Mouse (Mus musculus): ENCODE measurements around the gene Nedd9. TPM values are rescaled to one million over a fixed set of nuclear protein-coding genes. Genes with fewer than 3 reads are reported as not detected.

Gene Nedd9
- total and polyA plus RNA-seq, 2 experiments from 2014 or later, result 12.6 to 30.5 TPM

DNA sequence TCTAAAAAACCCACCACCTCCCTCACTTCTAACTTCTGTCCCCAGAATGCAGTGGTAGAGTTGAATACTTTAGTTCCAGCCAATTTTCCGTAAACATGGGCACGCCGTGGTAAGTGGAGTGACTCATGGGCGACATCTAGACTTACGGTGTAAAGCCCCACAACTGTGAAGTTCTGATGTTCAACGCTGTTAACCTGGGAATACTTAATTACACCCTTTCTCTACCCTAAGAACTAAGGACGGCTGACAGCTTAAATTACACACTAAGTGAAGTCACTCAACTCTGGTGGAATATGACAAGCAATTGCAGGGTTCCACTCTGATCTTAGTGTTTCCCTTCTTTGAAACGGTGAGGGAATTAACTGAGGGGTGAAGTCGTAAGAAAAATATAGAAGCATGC, 122.9 kb downstream of the Nedd9 start:
- 76% methylated on average over 9 of the region's 9 CpGs for WGBS
- H3K9ac ChIP-seq, result no peak overlapping the region
- H3K27ac ChIP-seq (ENCODE audit: low read depth, low read length), result no peak overlapping the region
- H3K27me3 ChIP-seq (ENCODE audit: insufficient read depth, low read length), result no peaks in the 10 kb centered on the region
- ATAC-seq (peak; percentile 73; the same call in 1 of the 2 replicates), DNase-seq (no peak)
- peaks cover 4% of the 10 kb centered on the region; the same call in 1 of the 2 replicates for H3K4me1 ChIP-seq (ENCODE audit: insufficient read depth)
- H3K9me3 ChIP-seq (ENCODE audit: low read length), result no peaks in the 10 kb centered on the region
- H3K36me3 ChIP-seq (ENCODE audit: insufficient read depth), result no peaks in the 10 kb centered on the region
- no peak overlapping the region for H3K4me2 ChIP-seq (ENCODE audit: low read depth)
- no peak overlapping the region for H3K4me3 ChIP-seq (ENCODE audit: low read depth, low read length)
- no peak for TF ChIP-seq CTCF (IDR thresholded peaks at IDR 0.05; ENCODE audit: low read depth)

DNA sequence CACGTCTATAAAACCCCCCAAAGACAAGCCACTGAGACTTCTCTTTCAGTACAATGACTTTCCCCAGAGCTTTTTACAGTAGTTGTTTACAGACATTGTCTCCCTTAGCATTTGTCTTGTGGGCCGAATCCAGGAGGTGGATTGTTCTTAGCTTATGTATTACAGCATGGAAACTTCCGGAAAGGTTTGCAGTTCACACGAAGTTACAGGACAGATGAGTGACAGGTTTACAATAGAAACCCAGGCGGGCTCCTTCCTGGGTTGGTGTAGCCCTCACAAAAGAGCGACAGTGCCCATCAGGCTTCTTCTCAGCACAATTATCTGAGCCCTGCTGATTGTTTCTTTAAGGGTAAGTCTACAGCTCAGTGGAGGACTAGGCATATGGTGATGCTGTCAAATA, 124.3 kb downstream of the Nedd9 start:
- H3K27me3 ChIP-seq (ENCODE audit: insufficient read depth, low read length), result no peaks in the 10 kb centered on the region
- H3K27ac ChIP-seq (ENCODE audit: low read depth, low read length), result no peak overlapping the region
- no peak overlapping the region for H3K9ac ChIP-seq
- DNase-seq (no peak), ATAC-seq (no peak)
- TF ChIP-seq CTCF (IDR thresholded peaks at IDR 0.05; ENCODE audit: low read depth), result no peak
- H3K4me2 ChIP-seq (ENCODE audit: low read depth), result no peak overlapping the region
- H3K36me3 ChIP-seq (ENCODE audit: insufficient read depth), result no peaks in the 10 kb centered on the region
- H3K4me3 ChIP-seq (ENCODE audit: low read depth, low read length), result no peak overlapping the region
- WGBS, result 53% methylated on average over 6 of the region's 6 CpGs
- peaks cover 4% of the 10 kb centered on the region; the same call in 1 of the 2 replicates for H3K4me1 ChIP-seq (ENCODE audit: insufficient read depth)
- no peaks in the 10 kb centered on the region for H3K9me3 ChIP-seq (ENCODE audit: low read length)

DNA sequence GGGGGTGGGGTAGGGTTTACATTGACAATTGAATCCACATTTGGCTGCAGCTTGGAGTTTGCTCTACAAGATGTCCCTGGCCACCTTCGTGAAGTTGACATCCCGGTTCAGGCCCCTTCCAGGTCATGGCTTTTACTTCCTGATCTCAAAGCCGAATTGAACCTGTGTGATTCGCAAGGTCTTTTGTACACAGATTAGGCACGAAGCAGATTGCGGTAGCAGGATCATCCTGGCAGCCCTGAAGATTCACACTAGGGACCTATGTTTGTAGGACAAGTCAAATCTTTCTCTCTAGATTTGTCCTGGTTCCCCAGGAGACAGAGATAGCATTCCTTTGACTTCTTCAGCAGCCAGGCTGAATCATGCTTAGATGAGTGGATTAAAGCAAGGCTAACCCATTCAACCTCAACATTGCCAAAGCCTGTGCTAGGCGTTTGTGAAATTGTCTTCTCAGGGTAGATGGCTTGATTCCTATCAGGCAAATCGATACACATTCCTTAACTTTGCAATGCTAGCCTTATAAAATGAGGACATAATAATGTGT, 126.8 kb downstream of the Nedd9 start:
- Histone ChIP-seq H3K27me3 (ENCODE audit: insufficient read depth, low read length) (no peaks in the 10 kb centered on the region), H3K36me3 (ENCODE audit: insufficient read depth) (no peaks in the 10 kb centered on the region), H3K4me1 (ENCODE audit: insufficient read depth) (peaks cover 19% of the 10 kb centered on the region), H3K9ac (no peak overlapping the region), H3K4me3 (ENCODE audit: low read depth, low read length) (no peak overlapping the region), H3K4me2 (ENCODE audit: low read depth) (no peak overlapping the region), H3K9me3 (ENCODE audit: low read length) (no peaks in the 10 kb centered on the region), H3K27ac (ENCODE audit: low read depth, low read length) (no peak overlapping the region)
- 29% methylated on average over 8 of the region's 8 CpGs for WGBS
- DNase-seq (no peak), ATAC-seq (no peak)
- no peak for TF ChIP-seq CTCF (IDR thresholded peaks at IDR 0.05; ENCODE audit: low read depth)

DNA sequence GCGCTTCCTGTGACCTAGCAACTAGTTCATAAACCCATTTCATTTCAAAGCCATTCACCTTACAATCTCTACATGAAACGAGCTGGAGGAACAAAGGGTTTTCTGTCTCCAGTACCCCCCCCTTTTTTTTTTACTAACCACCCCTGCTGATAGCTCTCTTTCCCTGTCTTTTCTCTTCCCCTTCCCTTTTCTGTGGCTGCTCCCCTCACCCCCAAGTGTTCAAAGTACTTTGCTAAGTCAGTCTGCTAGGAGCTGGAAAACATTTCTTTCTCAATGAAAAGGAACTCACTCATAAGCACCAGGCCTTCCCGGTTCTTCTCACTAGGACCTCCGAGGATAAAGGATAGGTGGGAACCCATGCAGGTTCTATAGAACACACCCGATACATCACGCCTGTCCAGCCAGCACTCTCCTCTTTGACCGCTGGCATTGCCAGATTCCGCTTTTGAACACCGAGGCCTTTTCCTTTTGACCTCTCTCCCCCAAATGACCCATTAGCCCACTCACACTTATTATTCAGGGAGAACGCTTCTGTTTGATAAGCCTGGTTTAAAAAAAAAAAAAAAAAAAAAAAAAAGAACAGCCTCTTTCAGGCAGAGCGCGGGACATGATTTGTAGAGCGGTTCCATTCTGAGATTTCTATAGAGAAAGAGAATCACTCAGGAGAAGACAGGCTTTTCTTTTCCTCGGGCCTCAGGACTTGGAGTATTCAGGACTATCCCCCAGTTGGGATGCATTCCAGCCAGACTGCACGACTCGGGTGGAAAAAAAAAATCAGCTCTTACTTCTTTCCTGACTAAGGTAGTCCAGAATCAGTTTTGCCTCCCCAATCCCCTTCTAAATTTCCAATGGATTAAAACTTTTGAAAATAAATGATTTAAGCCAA, 127.6 kb downstream of the Nedd9 start:
- no peak for DNase-seq

DNA sequence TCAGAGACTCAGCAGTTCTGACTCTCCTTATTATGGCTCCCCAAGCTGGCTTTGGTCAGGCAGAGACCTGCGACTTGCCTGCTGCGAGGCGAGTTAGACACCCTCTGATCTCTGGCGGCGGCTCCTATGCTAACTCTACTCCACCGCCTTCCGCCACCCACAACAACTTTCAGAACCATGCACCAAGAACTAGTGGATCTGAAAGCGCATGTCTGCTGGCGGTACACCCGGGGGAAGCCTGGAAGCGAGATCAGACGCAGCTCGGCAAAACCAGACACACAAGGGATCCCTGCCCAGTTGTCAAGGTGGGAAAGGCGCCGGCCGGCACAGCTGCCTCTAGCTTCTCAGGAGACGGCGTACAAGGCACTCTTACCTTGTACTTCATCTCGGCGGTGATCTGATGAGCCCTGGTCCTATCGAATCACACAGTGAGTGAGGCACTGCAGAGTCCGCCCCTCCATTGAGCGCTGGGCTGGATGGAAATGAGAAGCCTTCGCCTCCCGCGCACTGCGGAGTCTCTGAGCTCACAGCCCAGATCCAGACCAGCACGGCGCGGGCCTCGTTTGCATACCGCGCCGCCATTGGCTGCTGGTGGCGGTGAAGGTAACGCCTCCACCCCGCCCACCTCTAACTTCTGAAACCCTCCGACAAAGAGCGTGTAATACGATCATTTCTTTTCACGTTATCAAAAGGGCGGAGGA, 128.5 kb downstream of the Nedd9 start:
- H3K4me1 ChIP-seq (ENCODE audit: insufficient read depth), result peaks cover 26% of the 10 kb centered on the region
- H3K4me3 ChIP-seq (ENCODE audit: low read depth, low read length), result peak overlapping the region; percentile 65
- no peaks in the 10 kb centered on the region for H3K27me3 ChIP-seq (ENCODE audit: insufficient read depth, low read length)
- DNase-seq (peak; percentile 96), ATAC-seq (peak; percentile 99)
- 0 out of 2 replicates have a peak, but pooled peaks have one; percentile 10 for TF ChIP-seq CTCF (IDR thresholded peaks at IDR 0.05; ENCODE audit: low read depth)
- peak overlapping the region; percentile 62 for H3K4me2 ChIP-seq (ENCODE audit: low read depth)
- H3K9ac ChIP-seq, result peak overlapping the region; percentile 65
- H3K27ac ChIP-seq (ENCODE audit: low read depth, low read length), result peak overlapping the region; percentile 88
- under 1% methylated on average over 42 of the region's 42 CpGs for WGBS
- no peaks in the 10 kb centered on the region for H3K36me3 ChIP-seq (ENCODE audit: insufficient read depth)
- H3K9me3 ChIP-seq (ENCODE audit: low read length), result no peaks in the 10 kb centered on the region

More for the DNA sequence above, 127.6 kb downstream of the Nedd9 start:
- TF ChIP-seq CTCF (IDR thresholded peaks at IDR 0.05; ENCODE audit: low read depth), result no peak
- Histone ChIP-seq H3K4me1 (ENCODE audit: insufficient read depth) (peaks cover 25% of the 10 kb centered on the region), H3K4me2 (ENCODE audit: low read depth) (peak overlapping the region; percentile 62), H3K27ac (ENCODE audit: low read depth, low read length) (peak overlapping the region; percentile 88), H3K9me3 (ENCODE audit: low read length) (no peaks in the 10 kb centered on the region), H3K36me3 (ENCODE audit: insufficient read depth) (no peaks in the 10 kb centered on the region), H3K4me3 (ENCODE audit: low read depth, low read length) (peak overlapping the region; percentile 65), H3K27me3 (ENCODE audit: insufficient read depth, low read length) (no peaks in the 10 kb centered on the region), H3K9ac (peak overlapping the region; percentile 65; the same call in 1 of the 2 replicates)
- no peak; the same call in 1 of the 2 replicates for ATAC-seq
- under 1% methylated on average over 16 of the region's 16 CpGs for WGBS

DNA sequence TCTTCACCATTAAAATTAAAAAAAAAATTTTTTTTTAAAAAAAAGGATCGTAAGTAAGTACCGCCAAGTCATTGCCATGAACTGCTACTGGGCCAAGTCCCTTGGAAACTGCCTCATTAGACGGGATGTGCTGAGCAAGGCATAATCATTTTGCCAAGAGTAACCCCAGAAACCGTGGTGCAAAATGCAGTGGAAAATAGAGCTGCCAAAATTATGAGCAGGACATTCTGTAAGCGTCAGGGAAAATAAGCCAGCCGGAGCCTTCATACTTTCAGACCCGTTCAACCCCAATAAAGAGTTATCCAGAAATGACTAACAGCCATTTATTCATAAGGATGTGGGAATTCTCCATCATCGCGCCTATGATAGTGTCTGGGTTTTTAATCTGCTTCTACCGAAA, 129.2 kb downstream of the Nedd9 start:
- DNase-seq (peak; percentile 39), ATAC-seq (no peak)
- no peaks in the 10 kb centered on the region for H3K36me3 ChIP-seq (ENCODE audit: insufficient read depth)
- no peak for TF ChIP-seq CTCF (IDR thresholded peaks at IDR 0.05; ENCODE audit: low read depth)
- H3K27me3 ChIP-seq (ENCODE audit: insufficient read depth, low read length), result no peaks in the 10 kb centered on the region
- H3K9ac ChIP-seq, result peak overlapping the region; percentile 65
- 3% methylated on average over 10 of the region's 10 CpGs for WGBS
- peaks cover 27% of the 10 kb centered on the region for H3K4me1 ChIP-seq (ENCODE audit: insufficient read depth)
- H3K9me3 ChIP-seq (ENCODE audit: low read length), result no peaks in the 10 kb centered on the region
- peak overlapping the region; percentile 65 for H3K4me3 ChIP-seq (ENCODE audit: low read depth, low read length)
- peak overlapping the region; percentile 62 for H3K4me2 ChIP-seq (ENCODE audit: low read depth)
- H3K27ac ChIP-seq (ENCODE audit: low read depth, low read length), result peak overlapping the region; percentile 88
